Mouse (Mus musculus) embryonic facial prominence, embryonic 13.5 days (tissue): Measurements from ENCODE around the gene Mfsd4a. TPM values are rescaled to one million over a fixed set of nuclear protein-coding genes. Genes with fewer than 3 reads are reported as not detected.

ENCODE experiments used
- ATAC-seq: fragments of 200-750 bp; cut with Nextera tagmentation; 2 replicates; pipeline ENCODE4 v1.8.0; 2017; ENCODE audit warnings: low read depth; ENCODE audit not compliant: insufficient number of reproducible peaks, insufficient read depth, low FRiP score, low TSS enrichment
- H3K27ac ChIP-seq: fragments of 300-500 bp; sonication (generic); 2 replicates; pipeline ENCODE4 v1.5.1; 2015; ENCODE audit warnings: moderate library complexity, mild to moderate bottlenecking, inconsistent platforms
- H3K27me3 ChIP-seq: fragments of 300-500 bp; sonication (generic); 2 replicates; pipeline ENCODE4 v1.6.1; 2015; ENCODE audit warnings: mild to moderate bottlenecking, inconsistent platforms
- H3K36me3 ChIP-seq: fragments of 300-500 bp; sonication (generic); 2 replicates; pipeline ENCODE4 v1.6.1; 2015; ENCODE audit warnings: mild to moderate bottlenecking, inconsistent platforms
- H3K4me1 ChIP-seq: fragments of 300-500 bp; sonication (generic); 2 replicates; pipeline ENCODE4 v1.6.1; 2015; ENCODE audit warnings: inconsistent platforms
- H3K4me2 ChIP-seq: fragments of 300-500 bp; sonication (generic); 2 replicates; pipeline ENCODE4 v1.6.1; 2015; ENCODE audit warnings: moderate library complexity, mild to moderate bottlenecking, inconsistent platforms
- H3K4me3 ChIP-seq: fragments of 300-500 bp; sonication (generic); 2 replicates; pipeline ENCODE4 v1.5.1; 2015; ENCODE audit warnings: mild to moderate bottlenecking, inconsistent platforms
- H3K9ac ChIP-seq: fragments of 300-500 bp; sonication (generic); 2 replicates; pipeline ENCODE4 v1.6.1; 2015; ENCODE audit warnings: mild to moderate bottlenecking, inconsistent platforms
- H3K9me3 ChIP-seq: fragments of 300-500 bp; sonication (generic); 2 replicates; pipeline ENCODE4 v1.6.1; 2016; ENCODE audit warnings: inconsistent platforms
- WGBS: fragments of 180-500 bp; shearing (Covaris S2); methylation state at CpG from one replicate; pipeline ENCODE4 v1.1.7; 2015; ENCODE audit warnings: mixed read lengths; 5-methylcytosine and 5-hydroxymethylcytosine counted together
- polyA plus RNA-seq: library from polyadenylated mRNA; unstranded; fragments of >200 nt; fragmentation: Nextera tagmentation; extraction: Ambion mirVana; gene quantifications from 2 replicates; pipeline ENCODE4 v1.2.1, GENCODE M21; 2015

The Mfsd4a gene
- polyA plus RNA-seq, 1 experiment from 2014 or later, result 13.5 TPM

- ATAC-seq, result no peak
- Histone ChIP-seq H3K27ac (no peak overlapping the region), H3K4me2 (no peak overlapping the region), H3K4me3 (no peak overlapping the region), H3K36me3 (no peaks in the 10 kb centered on the region), H3K27me3 (no peaks in the 10 kb centered on the region), H3K4me1 (no peaks in the 10 kb centered on the region), H3K9me3 (no peaks in the 10 kb centered on the region), H3K9ac (no peak overlapping the region)
- 19% methylated on average over 2 of the region's 2 CpGs for WGBS
Observed at GRCm38 (mm10) chr1:131980471-131980870, 87.4 kb downstream of the Mfsd4a start.

DNA sequence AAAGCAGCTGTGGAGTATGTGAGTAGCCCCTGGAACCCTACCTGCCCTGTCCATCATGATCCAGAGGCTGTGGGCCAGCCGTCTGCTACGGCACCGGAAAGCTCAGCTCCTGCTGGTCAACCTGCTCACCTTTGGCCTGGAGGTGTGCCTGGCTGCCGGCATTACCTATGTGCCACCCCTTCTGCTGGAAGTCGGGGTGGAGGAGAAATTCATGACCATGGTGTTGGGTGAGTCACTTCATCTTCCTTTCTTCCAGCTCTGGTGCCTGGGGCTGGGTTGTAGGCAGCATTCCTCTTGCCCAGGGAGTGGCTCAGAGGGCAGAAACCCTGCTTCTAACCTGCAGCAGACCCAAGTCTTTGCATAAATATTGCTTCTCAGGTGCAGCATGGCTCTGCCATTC is 91.0 kb downstream of the Mfsd4a start:
- Histone ChIP-seq H3K4me2 (no peak overlapping the region), H3K4me3 (no peak overlapping the region), H3K27me3 (peaks cover 10% of the 10 kb centered on the region), H3K9me3 (no peaks in the 10 kb centered on the region), H3K27ac (no peak overlapping the region), H3K36me3 (no peaks in the 10 kb centered on the region), H3K4me1 (peaks cover 13% of the 10 kb centered on the region), H3K9ac (no peak overlapping the region)
- 78% methylated on average over 5 of the region's 5 CpGs for WGBS
- ATAC-seq, result no peak

DNA sequence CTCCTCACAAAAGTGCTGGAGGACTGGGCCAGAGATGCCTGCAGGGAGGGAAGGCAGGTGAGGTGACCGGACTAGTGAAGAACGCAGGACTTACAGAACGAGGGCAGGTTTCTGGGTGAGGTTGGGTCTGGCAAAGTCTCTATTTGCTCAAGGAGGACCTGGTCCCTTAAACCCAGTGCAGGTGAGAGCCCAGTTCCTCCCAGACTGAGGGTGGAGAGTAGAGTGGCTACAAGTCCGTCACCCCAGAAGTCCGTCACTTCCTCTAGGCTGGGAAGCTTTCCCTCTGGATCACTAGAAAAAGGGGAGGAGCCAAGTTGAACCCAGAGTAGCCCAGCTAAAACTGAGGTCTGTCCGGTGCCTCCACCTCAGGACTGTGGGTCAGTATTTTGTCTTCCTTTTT is 93.9 kb downstream of the Mfsd4a start:
- Histone ChIP-seq H3K4me2 (no peak overlapping the region), H3K36me3 (no peaks in the 10 kb centered on the region), H3K4me3 (no peak overlapping the region), H3K9me3 (no peaks in the 10 kb centered on the region), H3K27ac (no peak overlapping the region), H3K27me3 (peaks cover 26% of the 10 kb centered on the region), H3K9ac (no peak overlapping the region), H3K4me1 (peaks cover 29% of the 10 kb centered on the region)
- 68% methylated on average over 6 of the region's 6 CpGs for WGBS
- ATAC-seq, result no peak

Other genes with a start within 250 kb of the Mfsd4a start
- 12.7 and 13.5 TPM in 2 replicates for gene Slc41a1, start 240.6 kb downstream of the Mfsd4a start, polyA plus RNA-seq
- 28.6 and 30.5 TPM in 2 replicates for gene Rab29, start 200.8 kb downstream of the Mfsd4a start, polyA plus RNA-seq
- gene Nucks1, start 157.5 kb downstream of the Mfsd4a start, polyA plus RNA-seq, result 103 and 108 TPM in 2 replicates
- gene Slc45a3, start 105.1 kb downstream of the Mfsd4a start, polyA plus RNA-seq, result 3.2 and 4.0 TPM in 2 replicates
- gene Elk4, start 60.5 kb downstream of the Mfsd4a start, polyA plus RNA-seq, result 21.7 and 22.3 TPM in 2 replicates
- 2.3 and 2.8 TPM in 2 replicates for gene Cdk18, start 71.6 kb upstream of the Mfsd4a start, polyA plus RNA-seq
- gene Lemd1, start 123.4 kb upstream of the Mfsd4a start, polyA plus RNA-seq, result 1.2 and 1.8 TPM in 2 replicates
- gene AC124108.1, start 123.4 kb upstream of the Mfsd4a start, polyA plus RNA-seq, result 0.34 and 0.37 TPM in 2 replicates
- gene Gm10188, start 161.7 kb upstream of the Mfsd4a start, polyA plus RNA-seq, result not detected in 2 replicates
- gene Klhdc8a, start 230.6 kb upstream of the Mfsd4a start, polyA plus RNA-seq, result 0.23 and 0.25 TPM in 2 replicates
- gene Nuak2, start 248.1 kb upstream of the Mfsd4a start, polyA plus RNA-seq, result 2.2 and 4.4 TPM in 2 replicates